Mouse (Mus musculus) liver, embryonic 14.5 days (tissue): ENCODE results near the gene Uckl1. TPM values are rescaled to one million over a fixed set of nuclear protein-coding genes. Genes with fewer than 3 reads are reported as not detected.
A peak's percentile ranks its signal among the peaks of the same experiment; 100 is the strongest.

Experiments used
- ATAC-seq: fragments of 200-750 bp; cut with Nextera tagmentation; 2 replicates; pipeline ENCODE4 v1.8.0; 2017; ENCODE audit warnings: moderate number of reproducible peaks, mild to moderate bottlenecking, moderate library complexity; ENCODE audit not compliant: insufficient read depth
- DNase-seq, 3 experiments: peaks; one replicate each; pipeline ENCODE4 v3.0.0-alpha.2; 2012 to 2013; ENCODE audit warnings: low read depth in 3 of 3, low spot score in 3 of 3
- H3K27ac ChIP-seq: fragments of 300-500 bp; sonication (generic); 2 replicates; pipeline ENCODE4 v1.5.1; 2014; ENCODE audit warnings: moderate library complexity, mild to moderate bottlenecking, control low read depth, inconsistent platforms
- H3K27me3 ChIP-seq: fragments of 300-500 bp; sonication (generic); 2 replicates; pipeline ENCODE4 v1.6.1; 2014; ENCODE audit warnings: mild to moderate bottlenecking, low read length, moderate library complexity; ENCODE audit not compliant: control insufficient read depth, insufficient read depth
- H3K36me3 ChIP-seq: fragments of 300-500 bp; sonication (generic); replicated peaks from 2 replicates; pipeline ENCODE4 v1.6.1; 2014; ENCODE audit warnings: low read depth; ENCODE audit not compliant: control insufficient read depth, insufficient read depth
- H3K4me1 ChIP-seq, 2 experiments: fragments of 200-500 bp in 1 of 2; fragments of 300-500 bp in 1 of 2; sonication (generic) in 1 of 2; replicated peaks; 2 replicates each; pipeline ENCODE4 v1.6.1; 2012 to 2014; ENCODE audit warnings: antibody characterized with exemption in 1 of 2, inconsistent platforms in 1 of 2, low read length in 1 of 2; ENCODE audit not compliant: control insufficient read depth in 2 of 2, insufficient read depth in 2 of 2
- H3K4me2 ChIP-seq: fragments of 300-500 bp; sonication (generic); 2 replicates; pipeline ENCODE4 v1.6.1; 2014; ENCODE audit warnings: low read depth, mild to moderate bottlenecking, control low read depth, moderate library complexity
- H3K4me3 ChIP-seq, 2 experiments: fragments of 200-500 bp in 1 of 2; fragments of 300-500 bp in 1 of 2; sonication (generic) in 1 of 2; 2 replicates each; pipeline ENCODE4 v1.5.1; 2012 to 2014; ENCODE audit warnings: low read depth in 2 of 2, low read length in 2 of 2, mild to moderate bottlenecking in 2 of 2, control low read depth in 1 of 2, inconsistent platforms in 1 of 2, moderate library complexity in 1 of 2; ENCODE audit not compliant: insufficient read depth in 1 of 2
- H3K9ac ChIP-seq: fragments of 300-500 bp; sonication (generic); replicated peaks from 2 replicates; pipeline ENCODE4 v1.6.1; 2014; ENCODE audit warnings: mild to moderate bottlenecking, control low read depth, moderate library complexity
- H3K9me3 ChIP-seq: fragments of 300-500 bp; sonication (generic); 2 replicates; pipeline ENCODE4 v1.6.1; 2016; ENCODE audit warnings: low read length, mixed read lengths; ENCODE audit not compliant: control insufficient read depth
- CTCF ChIP-seq: IDR thresholded peaks from 2 replicates; pipeline ENCODE4 v1.5.1; 2016; ENCODE audit warnings: antibody characterized with exemption, low read depth, control low read depth
- EP300 ChIP-seq: IDR thresholded peaks from 2 replicates; pipeline ENCODE4 v1.6.1; 2016; ENCODE audit warnings: antibody characterized with exemption, low read depth
- WGBS: fragments of 180-500 bp; shearing (Covaris S2); extraction: QIAGEN DNeasy Blood & Tissue Kit; methylation state at CpG from one replicate; pipeline ENCODE4 v1.1.7; 2014; ENCODE audit not compliant: insufficient replicate concordance; 5-methylcytosine and 5-hydroxymethylcytosine counted together
- polyA plus RNA-seq, 2 experiments: library from polyadenylated mRNA; depleted of rRNA in 1 of 2; stranded (reverse) in 1 of 2; unstranded in 1 of 2; fragments of >200 nt; fragmentation: Nextera tagmentation in 1 of 2; extraction: Ambion mirVana in 1 of 2; gene quantifications; 2 replicates each; pipeline versions ENCODE4 v1.2.1 to v1.2.3; 2012 to 2014

Uckl1 gene
- polyA plus RNA-seq, 2 experiments, result 18.7 to 33.3 TPM

DNA sequence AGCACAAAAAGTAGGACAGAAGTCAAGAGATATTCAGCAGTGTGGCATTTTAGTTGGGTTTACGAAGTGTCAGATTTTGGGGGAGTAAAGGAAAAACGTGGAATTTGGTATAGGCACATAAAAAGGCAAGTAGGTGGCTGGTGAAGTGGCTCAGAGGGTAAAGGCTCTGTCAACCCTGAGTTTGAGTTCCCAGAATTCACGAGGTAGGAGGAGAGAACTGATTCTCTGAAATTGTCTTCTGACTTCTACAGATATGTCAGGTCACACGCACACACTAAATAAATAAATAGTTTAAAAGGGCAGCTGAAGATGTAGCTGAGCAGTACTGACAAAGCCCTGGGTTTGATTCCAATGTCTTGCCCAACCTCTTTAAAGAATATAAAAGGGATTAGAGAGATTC, 17.7 kb upstream of the Uckl1 start:
- no peaks in the 10 kb centered on the region for H3K36me3 ChIP-seq
- DNase-seq, result no peak
- H3K4me2 ChIP-seq, result peak overlapping the region; percentile 94
- no peak for ATAC-seq
- no peak overlapping the region for H3K27ac ChIP-seq
- no peaks in the 10 kb centered on the region for H3K9me3 ChIP-seq
- H3K4me3 ChIP-seq, result peak overlapping the region in 1 of 2 experiments; percentile 89; a peak in 2 of 4 replicates
- peaks cover 14% of the 10 kb centered on the region for H3K27me3 ChIP-seq
- 42% methylated on average over 4 of the region's 4 CpGs for WGBS
- H3K9ac ChIP-seq, result peak overlapping the region; percentile 89; the same call in 1 of the 2 replicates
- TF ChIP-seq EP300 (no peak), CTCF (no peak)
- peaks cover 14 to 21% of the 10 kb centered on the region in 2 experiments; a peak in 3 of 4 replicates for H3K4me1 ChIP-seq

DNA sequence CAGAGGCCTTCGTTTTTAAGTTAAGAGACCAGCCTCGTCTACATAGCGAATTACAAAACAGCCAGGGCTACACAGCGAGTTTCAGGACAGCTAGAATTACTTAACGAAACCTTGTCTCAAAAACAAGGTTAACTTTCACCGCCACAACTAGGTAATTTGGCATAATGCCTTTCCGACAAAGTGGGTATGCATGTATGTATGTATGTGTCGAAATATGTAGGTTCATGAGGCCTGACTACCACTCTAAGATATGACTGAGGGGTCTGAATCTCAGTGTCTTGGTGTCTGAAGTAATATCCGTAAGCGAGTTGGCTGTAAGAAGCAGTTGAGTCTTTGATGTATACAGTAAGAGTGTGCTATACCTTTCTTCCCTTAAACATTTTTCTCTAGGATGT, 17.1 kb upstream of the Uckl1 start:
- Histone ChIP-seq H3K27ac (peak overlapping the region; percentile 73), H3K9me3 (no peaks in the 10 kb centered on the region), H3K27me3 (peaks cover 14% of the 10 kb centered on the region), H3K4me3 (peak overlapping the region; percentile 67 to 89), H3K4me2 (peak overlapping the region; percentile 94), H3K36me3 (no peaks in the 10 kb centered on the region), H3K9ac (peak overlapping the region; percentile 89), H3K4me1 (peaks cover 14 to 21% of the 10 kb centered on the region in 2 experiments; a peak in 3 of 4 replicates)
- no peak for DNase-seq
- 20% methylated on average over 10 of the region's 10 CpGs for WGBS
- TF ChIP-seq EP300, result no peak
- TF ChIP-seq CTCF, result no peak
- no peak for ATAC-seq

DNA sequence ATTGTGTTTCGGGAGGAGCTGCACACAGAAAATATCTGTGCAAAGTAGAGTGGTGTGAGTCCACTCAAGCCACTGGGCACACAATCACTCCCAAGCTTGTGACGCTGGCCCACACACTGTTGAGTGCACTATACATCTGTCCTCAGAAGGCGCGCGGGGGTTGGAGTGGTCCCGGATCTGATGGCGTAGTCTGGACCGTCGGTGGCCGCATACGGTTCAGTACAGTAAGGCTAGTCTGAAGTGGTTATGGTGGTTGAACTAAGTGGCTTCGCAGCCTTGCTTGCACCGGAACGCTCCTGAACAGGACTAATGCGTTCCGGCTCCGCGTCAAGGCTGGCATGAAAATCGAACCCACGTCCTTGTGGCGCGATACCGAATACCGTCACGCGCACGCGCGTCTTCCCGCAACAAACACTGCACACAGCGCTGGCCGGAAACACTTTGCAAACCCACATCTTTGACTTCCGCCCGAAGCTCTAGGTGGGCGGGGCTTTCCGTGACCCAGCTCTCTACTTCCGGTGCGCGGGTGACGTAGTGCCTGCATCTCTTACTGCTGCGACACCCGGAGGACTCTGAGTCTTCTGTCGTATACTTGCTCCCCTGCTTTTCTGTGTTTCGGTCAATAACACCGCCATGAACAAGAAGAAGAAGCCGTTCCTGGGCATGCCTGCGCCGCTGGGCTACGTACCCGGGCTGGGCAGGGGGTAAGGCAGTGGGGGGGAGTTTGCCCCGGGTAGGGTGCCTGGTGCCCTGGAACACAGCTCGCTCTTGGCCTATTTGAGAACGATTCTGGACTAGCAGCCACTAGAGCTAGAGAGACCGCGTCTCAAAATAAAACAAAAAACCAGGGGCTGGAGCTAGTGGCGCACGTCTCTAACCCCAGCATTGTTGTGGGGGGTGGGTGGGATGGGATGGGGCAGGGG, 16.4 kb upstream of the Uckl1 start:
- H3K4me1 ChIP-seq, result peaks cover 14 to 21% of the 10 kb centered on the region in 2 experiments; a peak in 3 of 4 replicates
- H3K36me3 ChIP-seq, result no peaks in the 10 kb centered on the region
- peak overlapping the region; percentile 89 for H3K9ac ChIP-seq
- peak overlapping the region; percentile 67 to 89 for H3K4me3 ChIP-seq
- TF ChIP-seq EP300 (no peak), CTCF (peak; percentile 11; the same call in 1 of the 2 replicates)
- peak overlapping the region; percentile 94 for H3K4me2 ChIP-seq
- no peaks in the 10 kb centered on the region for H3K9me3 ChIP-seq
- ATAC-seq, result peak; percentile 97
- peaks cover 14% of the 10 kb centered on the region for H3K27me3 ChIP-seq
- H3K27ac ChIP-seq, result peak overlapping the region; percentile 73
- peak; percentile 95 to 96 (median 95) for DNase-seq
- 1% methylated on average over 57 of the region's 57 CpGs for WGBS

DNA sequence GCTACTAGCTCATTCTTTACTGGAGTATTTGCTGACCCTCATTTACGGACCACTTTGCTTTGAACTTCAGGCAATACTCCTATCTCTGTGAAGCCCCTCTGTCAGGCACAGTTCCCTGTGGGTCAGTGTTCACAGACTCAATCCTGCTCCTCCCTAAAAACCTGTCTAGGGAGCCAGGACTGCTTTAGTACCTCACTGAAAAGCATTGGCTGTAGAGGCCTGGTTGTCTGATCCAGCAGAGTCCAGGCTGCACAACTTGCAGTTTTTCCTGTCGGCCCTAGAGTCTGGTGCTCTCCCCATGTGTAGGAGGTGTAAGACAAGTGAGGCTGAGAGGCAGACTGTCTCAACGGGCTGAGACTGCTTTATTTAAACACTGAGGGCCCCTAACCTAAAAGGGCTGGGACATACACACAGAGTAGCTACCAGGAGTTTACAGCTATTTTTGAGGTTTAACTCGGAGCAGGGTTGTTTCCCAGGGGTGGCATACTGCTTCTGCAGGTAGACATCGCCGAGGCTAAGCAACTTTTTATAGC, 15.6 kb upstream of the Uckl1 start:
- Histone ChIP-seq H3K4me1 (peaks cover 14 to 21% of the 10 kb centered on the region in 2 experiments; a peak in 3 of 4 replicates), H3K9ac (peak overlapping the region; percentile 89), H3K27me3 (peaks cover 14% of the 10 kb centered on the region), H3K4me3 (peak overlapping the region; percentile 67 to 89; a peak in 3 of 4 replicates), H3K9me3 (no peaks in the 10 kb centered on the region), H3K4me2 (peak overlapping the region; percentile 94), H3K36me3 (no peaks in the 10 kb centered on the region), H3K27ac (peak overlapping the region; percentile 51)
- ATAC-seq (no peak), DNase-seq (no peak)
- TF ChIP-seq CTCF (no peak), EP300 (no peak)
- 57% methylated on average over 6 of the region's 6 CpGs for WGBS
